Mouse (Mus musculus) heart, embryonic 14.5 days (tissue): Measurements from ENCODE around the gene Tnik. TPM values are rescaled to one million over a fixed set of nuclear protein-coding genes. Genes with fewer than 3 reads are reported as not detected.

Source experiments
- ATAC-seq: fragments of 200-750 bp; cut with Nextera tagmentation; 2 replicates; pipeline ENCODE4 v1.8.0; 2017; ENCODE audit warnings: low read depth, moderate TSS enrichment; ENCODE audit not compliant: insufficient number of reproducible peaks, insufficient read depth, low FRiP score
- H3K27ac ChIP-seq, 2 experiments: fragments of 200-500 bp in 1 of 2; fragments of 300-500 bp in 1 of 2; sonication (generic) in 1 of 2; replicated peaks in 1 of 2; 2 replicates each; pipeline ENCODE4 v1.5.1; 2012 to 2014; ENCODE audit warnings: low read depth in 2 of 2, low read length in 2 of 2, control low read depth in 1 of 2, mild to moderate bottlenecking in 1 of 2, mixed read lengths in 1 of 2; ENCODE audit not compliant: control insufficient read depth in 1 of 2, insufficient read depth in 1 of 2
- H3K27me3 ChIP-seq: fragments of 300-500 bp; sonication (generic); 2 replicates; pipeline ENCODE4 v1.6.1; 2014; ENCODE audit warnings: mild to moderate bottlenecking, low read length, control low read depth; ENCODE audit not compliant: control insufficient read depth, insufficient read depth
- H3K36me3 ChIP-seq: fragments of 300-500 bp; sonication (generic); 2 replicates; pipeline ENCODE4 v1.6.1; 2014; ENCODE audit warnings: mild to moderate bottlenecking, control low read depth, low read length, mixed read lengths; ENCODE audit not compliant: control insufficient read depth, insufficient read depth
- H3K4me1 ChIP-seq, 2 experiments: fragments of 200-500 bp in 1 of 2; fragments of 300-500 bp in 1 of 2; sonication (generic) in 1 of 2; 2 replicates each; pipeline ENCODE4 v1.6.1; 2012 to 2014; ENCODE audit warnings: low read length in 2 of 2, control low read depth in 1 of 2, mixed read lengths in 1 of 2; ENCODE audit not compliant: control insufficient read depth in 2 of 2, insufficient read depth in 2 of 2
- H3K4me2 ChIP-seq: fragments of 300-500 bp; sonication (generic); 2 replicates; pipeline ENCODE4 v1.6.1; 2014; ENCODE audit warnings: mild to moderate bottlenecking, low read length
- H3K4me3 ChIP-seq, 2 experiments: fragments of 200-500 bp in 1 of 2; fragments of 300-500 bp in 1 of 2; sonication (generic) in 1 of 2; 2 replicates each; pipeline ENCODE4 v1.5.1; 2012 to 2014; ENCODE audit warnings: low read length in 2 of 2, mild to moderate bottlenecking in 2 of 2, control low read depth in 1 of 2, low read depth in 1 of 2, moderate library complexity in 1 of 2; ENCODE audit not compliant: control insufficient read depth in 1 of 2, insufficient read depth in 1 of 2
- H3K9ac ChIP-seq: fragments of 300-500 bp; sonication (generic); 2 replicates; pipeline ENCODE4 v1.6.1; 2014; ENCODE audit warnings: mild to moderate bottlenecking, low read length
- H3K9me3 ChIP-seq: fragments of 300-500 bp; sonication (generic); 2 replicates; pipeline ENCODE4 v1.6.1; 2016; ENCODE audit warnings: low read length, control low read depth; ENCODE audit not compliant: control insufficient read depth
- WGBS: fragments of 180-500 bp; shearing (Covaris S2); extraction: QIAGEN DNeasy Blood & Tissue Kit; methylation state at CpG from one replicate; pipeline ENCODE4 v1.1.7; 2014; 5-methylcytosine and 5-hydroxymethylcytosine counted together
- polyA plus RNA-seq: library from polyadenylated mRNA; unstranded; fragments of >200 nt; fragmentation: Nextera tagmentation; extraction: Ambion mirVana; gene quantifications from 2 replicates; pipeline ENCODE4 v1.2.1, GENCODE M21; 2014

The Tnik gene
- polyA plus RNA-seq, 1 experiment from 2014 or later: 13.7 TPM

DNA sequence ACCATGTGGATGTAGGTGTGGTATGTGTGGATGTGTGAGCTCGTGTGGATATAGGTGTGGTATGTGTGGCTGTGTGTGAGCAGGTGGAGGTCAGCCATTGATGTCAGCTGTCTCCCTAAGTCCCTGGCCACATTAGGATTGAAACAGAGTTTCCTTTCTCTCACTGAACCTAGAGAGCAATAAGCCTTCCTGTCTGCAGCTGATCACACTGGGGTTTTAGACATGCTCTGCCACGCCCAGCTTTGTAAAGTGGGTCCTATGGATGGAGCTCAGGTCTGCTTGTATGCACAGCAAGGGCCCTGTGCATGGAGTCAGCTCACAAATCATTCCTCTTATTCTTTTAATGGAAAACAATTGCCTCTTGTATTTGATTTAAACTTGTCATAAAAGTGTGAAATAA is 95.4 kb downstream of the Tnik start:
- Histone ChIP-seq H3K4me1 (peaks cover 0 to 7% of the 10 kb centered on the region in 2 experiments; a peak in 3 of 4 replicates), H3K36me3 (no peaks in the 10 kb centered on the region), H3K27ac (no peak overlapping the region), H3K9ac (no peak overlapping the region), H3K4me3 (no peak overlapping the region), H3K27me3 (no peaks in the 10 kb centered on the region), H3K9me3 (peaks cover 4% of the 10 kb centered on the region), H3K4me2 (no peak overlapping the region)
- 63% methylated on average over 2 of the region's 2 CpGs for WGBS
- no peak for ATAC-seq

- Histone ChIP-seq H3K9ac (no peak overlapping the region), H3K36me3 (no peaks in the 10 kb centered on the region), H3K9me3 (peaks cover 12% of the 10 kb centered on the region), H3K4me2 (no peak overlapping the region), H3K27ac (no peak overlapping the region), H3K27me3 (no peaks in the 10 kb centered on the region), H3K4me1 (peaks cover 0 to 7% of the 10 kb centered on the region in 2 experiments; a peak in 3 of 4 replicates), H3K4me3 (no peak overlapping the region)
- no peak for ATAC-seq
- 30% methylated on average over 6 of the region's 6 CpGs for WGBS
Measured at GRCm38 (mm10) chr3:28359138-28359537, 96.1 kb downstream of the Tnik start.

- no peak overlapping the region for H3K9ac ChIP-seq
- H3K27ac ChIP-seq: no peak overlapping the region
- WGBS: 88% methylated on average over 6 of the region's 6 CpGs
- H3K27me3 ChIP-seq: no peaks in the 10 kb centered on the region
- H3K4me2 ChIP-seq: no peak overlapping the region
- no peak for ATAC-seq
- peaks cover 12% of the 10 kb centered on the region for H3K9me3 ChIP-seq
- H3K36me3 ChIP-seq: no peaks in the 10 kb centered on the region
- H3K4me1 ChIP-seq: peaks cover 0 to 7% of the 10 kb centered on the region in 2 experiments; a peak in 3 of 4 replicates
- no peak overlapping the region for H3K4me3 ChIP-seq
Measured at GRCm38 (mm10) chr3:28361056-28361455, 98.0 kb downstream of the Tnik start.

DNA sequence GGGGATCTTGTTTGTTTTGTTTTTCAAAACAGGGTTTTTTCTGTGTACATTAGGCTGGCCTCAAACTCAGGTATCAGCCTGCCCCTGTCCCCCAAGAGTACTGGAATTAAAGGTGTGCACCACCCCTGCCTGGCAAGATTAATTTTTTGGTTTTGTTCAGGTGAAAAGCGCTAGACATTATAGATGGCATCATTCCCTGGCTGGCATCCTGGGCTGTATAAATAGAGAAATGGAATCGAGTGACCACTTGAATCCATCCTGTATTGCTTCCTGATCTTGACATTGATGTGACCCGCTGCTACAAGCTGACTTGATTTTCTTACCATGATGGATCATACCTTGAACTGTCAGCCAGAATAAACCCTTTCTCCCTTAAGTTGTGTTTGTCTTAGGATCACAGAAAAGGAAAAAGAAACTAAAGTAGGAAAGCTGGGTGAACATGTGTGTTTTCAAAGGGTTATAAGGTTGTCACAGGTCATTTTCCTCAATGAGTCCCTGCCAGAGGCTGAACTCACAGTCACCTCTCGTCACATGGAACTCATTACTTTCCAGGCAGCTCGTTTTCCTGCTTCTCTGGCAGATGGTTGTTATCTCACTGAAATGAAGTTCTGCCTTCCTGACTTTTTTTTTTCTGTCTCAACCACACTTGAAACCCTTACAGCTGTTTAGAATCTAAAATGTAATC is 100.6 kb downstream of the Tnik start:
- H3K27ac ChIP-seq: no peak overlapping the region
- H3K4me3 ChIP-seq: no peak overlapping the region
- H3K36me3 ChIP-seq: no peaks in the 10 kb centered on the region
- peaks cover 0 to 7% of the 10 kb centered on the region in 2 experiments; a peak in 3 of 4 replicates for H3K4me1 ChIP-seq
- H3K9ac ChIP-seq: no peak overlapping the region
- WGBS: 62% methylated on average over 5 of the region's 5 CpGs
- ATAC-seq: no peak
- H3K27me3 ChIP-seq: no peaks in the 10 kb centered on the region
- H3K9me3 ChIP-seq: peaks cover 12% of the 10 kb centered on the region
- H3K4me2 ChIP-seq: no peak overlapping the region

- 77% methylated on average over 5 of the region's 5 CpGs for WGBS
- no peak for ATAC-seq
- Histone ChIP-seq H3K36me3 (no peaks in the 10 kb centered on the region), H3K4me1 (no peaks in the 10 kb centered on the region; a peak in 1 of 4 replicates), H3K4me3 (no peak overlapping the region), H3K9me3 (peaks cover 4% of the 10 kb centered on the region; the same call in 1 of the 2 replicates), H3K4me2 (no peak overlapping the region), H3K27me3 (no peaks in the 10 kb centered on the region), H3K9ac (no peak overlapping the region), H3K27ac (no peak overlapping the region)
Measured at GRCm38 (mm10) chr3:28368746-28369145, 105.7 kb downstream of the Tnik start.

GRCm38 (mm10) chr3:28369266-28369665 is 106.3 kb downstream of the Tnik start:
- 96% methylated on average over 1 of the region's 1 CpGs for WGBS
- no peak overlapping the region for H3K9ac ChIP-seq
- H3K36me3 ChIP-seq: no peaks in the 10 kb centered on the region
- H3K9me3 ChIP-seq: no peaks in the 10 kb centered on the region
- no peaks in the 10 kb centered on the region; a peak in 1 of 4 replicates for H3K4me1 ChIP-seq
- no peaks in the 10 kb centered on the region for H3K27me3 ChIP-seq
- H3K27ac ChIP-seq: no peak overlapping the region
- no peak overlapping the region for H3K4me2 ChIP-seq
- ATAC-seq: no peak
- H3K4me3 ChIP-seq: no peak overlapping the region

- WGBS: 45% methylated on average over 5 of the region's 5 CpGs
Measured at GRCm38 (mm10) chr3:28369698-28370097, 106.7 kb downstream of the Tnik start.

DNA sequence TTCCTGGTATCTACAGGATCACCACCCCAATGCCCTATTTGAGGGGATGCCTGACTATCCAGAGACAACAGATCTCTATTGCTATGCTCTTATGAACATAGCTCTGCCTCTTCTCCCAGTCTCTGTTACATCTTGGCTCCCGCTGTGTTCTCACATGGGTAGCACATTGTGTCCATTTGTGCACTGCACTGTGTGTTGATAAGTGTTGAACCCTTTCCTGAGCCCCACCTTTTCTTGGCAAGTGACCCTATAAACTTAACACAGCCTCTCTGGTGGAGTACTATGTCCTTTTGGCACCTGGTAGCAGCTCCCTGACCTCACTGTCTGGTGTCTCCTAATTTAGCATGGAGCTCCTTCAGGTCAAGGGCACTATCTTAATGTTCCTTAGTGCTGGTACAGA is 108.6 kb downstream of the Tnik start:
- Histone ChIP-seq H3K9ac (no peak overlapping the region), H3K9me3 (no peaks in the 10 kb centered on the region), H3K27ac (no peak overlapping the region), H3K4me2 (no peak overlapping the region), H3K36me3 (no peaks in the 10 kb centered on the region), H3K27me3 (no peaks in the 10 kb centered on the region), H3K4me1 (no peaks in the 10 kb centered on the region; a peak in 1 of 4 replicates), H3K4me3 (no peak overlapping the region)
- ATAC-seq: no peak
- WGBS: 91% methylated on average over 1 of the region's 1 CpGs

More at GRCm38 (mm10) chr3:28369698-28370097, 106.7 kb downstream of the Tnik start:
- H3K27ac ChIP-seq: no peak overlapping the region
- ATAC-seq: no peak
- H3K9me3 ChIP-seq: no peaks in the 10 kb centered on the region
- no peak overlapping the region for H3K9ac ChIP-seq
- no peaks in the 10 kb centered on the region for H3K27me3 ChIP-seq
- H3K4me2 ChIP-seq: no peak overlapping the region
- H3K4me3 ChIP-seq: no peak overlapping the region
- no peaks in the 10 kb centered on the region for H3K36me3 ChIP-seq
- no peaks in the 10 kb centered on the region; a peak in 1 of 4 replicates for H3K4me1 ChIP-seq
